Mouse (Mus musculus): Measurements from ENCODE around the gene Ptch1. TPM values are rescaled to one million over a fixed set of nuclear protein-coding genes. Genes with fewer than 3 reads are reported as not detected.

The Ptch1 gene
- total and polyA plus RNA-seq, 3 experiments: 11.9 to 56.7 (median 40.8) TPM

- H3K4me1 ChIP-seq (ENCODE audit: insufficient read depth, low read depth, low read length): no peaks in the 10 kb centered on the region; the same call in 1 of the 2 replicates
- no peak for ATAC-seq (ENCODE audit: extremely low read depth, insufficient number of reproducible peaks, low FRiP score, poor library complexity, severe bottlenecking)
These were observed 30.5 kb downstream of the Ptch1 start for GRCm38 (mm10) chr13:63542796-63543384.

GRCm38 (mm10) chr13:63541510-63541909, 31.9 kb downstream of the Ptch1 start:
- Histone ChIP-seq H3K27me3 (ENCODE audit: insufficient read depth, low read length) (no peaks in the 10 kb centered on the region), H3K36me3 (replicated peaks) (peaks cover 95% of the 10 kb centered on the region), H3K4me1 (ENCODE audit: insufficient read depth, low read depth, low read length) (no peaks in the 10 kb centered on the region; the same call in 1 of the 2 replicates), H3K9me3 (replicated peaks) (no peaks in the 10 kb centered on the region), H3K4me3 (ENCODE audit: low read depth, low read length) (no peak overlapping the region)
- ATAC-seq (ENCODE audit: extremely low read depth, insufficient number of reproducible peaks, low FRiP score, poor library complexity, severe bottlenecking) (no peak), DNase-seq (ENCODE audit: low spot score) (no peak)
- no peak for TF ChIP-seq GATA1 (IDR thresholded peaks at IDR 0.05; ENCODE audit: borderline replicate concordance, low read length)
- TF ChIP-seq GATA2 (IDR thresholded peaks at IDR 0.05; ENCODE audit: borderline replicate concordance, low read depth, low read length): no peak
- TF ChIP-seq POLR2AphosphoS5 (IDR thresholded peaks at IDR 0.05; ENCODE audit: insufficient replicate concordance, low read depth, low read length): no peak
- no peak for TF ChIP-seq TAL1 (conservative IDR thresholded peaks at IDR 0.05; ENCODE audit: low read depth, low read length)
- TF ChIP-seq CTCF (IDR thresholded peaks at IDR 0.05; ENCODE audit: low read depth, low read length): no peak

More at GRCm38 (mm10) chr13:63542796-63543384, 30.5 kb downstream of the Ptch1 start:
- TF ChIP-seq GATA2 (IDR thresholded peaks at IDR 0.05; ENCODE audit: borderline replicate concordance, low read depth, low read length): no peak
- TF ChIP-seq TAL1 (conservative IDR thresholded peaks at IDR 0.05; ENCODE audit: low read depth, low read length): no peak
- no peak for TF ChIP-seq CTCF (IDR thresholded peaks at IDR 0.05; ENCODE audit: low read depth, low read length)
- no peak for TF ChIP-seq POLR2AphosphoS5 (IDR thresholded peaks at IDR 0.05; ENCODE audit: insufficient replicate concordance, low read depth, low read length)
- no peak for TF ChIP-seq GATA1 (IDR thresholded peaks at IDR 0.05; ENCODE audit: borderline replicate concordance, low read length)
- H3K9me3 ChIP-seq (replicated peaks): no peaks in the 10 kb centered on the region
- H3K27me3 ChIP-seq (ENCODE audit: insufficient read depth, low read length): no peaks in the 10 kb centered on the region
- no peak for DNase-seq (ENCODE audit: low spot score)
- no peak overlapping the region for H3K4me3 ChIP-seq (ENCODE audit: low read depth, low read length)
- H3K36me3 ChIP-seq (replicated peaks): peaks cover 94% of the 10 kb centered on the region

- H3K36me3 ChIP-seq (replicated peaks): peaks cover 97% of the 10 kb centered on the region
- DNase-seq (ENCODE audit: low spot score): no peak
- TF ChIP-seq GATA2 (IDR thresholded peaks at IDR 0.05; ENCODE audit: borderline replicate concordance, low read depth, low read length): no peak
- no peak for TF ChIP-seq POLR2AphosphoS5 (IDR thresholded peaks at IDR 0.05; ENCODE audit: insufficient replicate concordance, low read depth, low read length)
- no peak for TF ChIP-seq GATA1 (IDR thresholded peaks at IDR 0.05; ENCODE audit: borderline replicate concordance, low read length)
- TF ChIP-seq CTCF (IDR thresholded peaks at IDR 0.05; ENCODE audit: low read depth, low read length): no peak
- no peak for TF ChIP-seq TAL1 (conservative IDR thresholded peaks at IDR 0.05; ENCODE audit: low read depth, low read length)
- no peak for ATAC-seq (ENCODE audit: extremely low read depth, insufficient number of reproducible peaks, low FRiP score, poor library complexity, severe bottlenecking)
- no peaks in the 10 kb centered on the region for H3K9me3 ChIP-seq (replicated peaks)
- H3K4me3 ChIP-seq (ENCODE audit: low read depth, low read length): no peak overlapping the region
- no peaks in the 10 kb centered on the region; the same call in 1 of the 2 replicates for H3K4me1 ChIP-seq (ENCODE audit: insufficient read depth, low read depth, low read length)
- H3K27me3 ChIP-seq (ENCODE audit: insufficient read depth, low read length): no peaks in the 10 kb centered on the region
These were observed 32.8 kb downstream of the Ptch1 start for GRCm38 (mm10) chr13:63540584-63540983.

- Histone ChIP-seq H3K4me1 (ENCODE audit: insufficient read depth, low read depth, low read length) (peaks cover 5% of the 10 kb centered on the region), H3K36me3 (replicated peaks) (peaks cover 99% of the 10 kb centered on the region), H3K9me3 (replicated peaks) (no peaks in the 10 kb centered on the region), H3K27me3 (ENCODE audit: insufficient read depth, low read length) (no peaks in the 10 kb centered on the region), H3K4me3 (ENCODE audit: low read depth, low read length) (no peak overlapping the region)
- DNase-seq (ENCODE audit: low spot score) (no peak), ATAC-seq (ENCODE audit: extremely low read depth, insufficient number of reproducible peaks, low FRiP score, poor library complexity, severe bottlenecking) (no peak)
- TF ChIP-seq TAL1 (conservative IDR thresholded peaks at IDR 0.05; ENCODE audit: low read depth, low read length) (no peak), POLR2AphosphoS5 (IDR thresholded peaks at IDR 0.05; ENCODE audit: insufficient replicate concordance, low read depth, low read length) (no peak), CTCF (IDR thresholded peaks at IDR 0.05; ENCODE audit: low read depth, low read length) (no peak), GATA2 (IDR thresholded peaks at IDR 0.05; ENCODE audit: borderline replicate concordance, low read depth, low read length) (no peak), GATA1 (IDR thresholded peaks at IDR 0.05; ENCODE audit: borderline replicate concordance, low read length) (no peak)
These were observed 38.4 kb downstream of the Ptch1 start for GRCm38 (mm10) chr13:63534981-63535380.

GRCm38 (mm10) chr13:63530857-63531256, 42.5 kb downstream of the Ptch1 start:
- no peak for TF ChIP-seq TAL1 (conservative IDR thresholded peaks at IDR 0.05; ENCODE audit: low read depth, low read length)
- TF ChIP-seq GATA1 (IDR thresholded peaks at IDR 0.05; ENCODE audit: borderline replicate concordance, low read length): no peak
- no peak for TF ChIP-seq CTCF (IDR thresholded peaks at IDR 0.05; ENCODE audit: low read depth, low read length)
- TF ChIP-seq POLR2AphosphoS5 (IDR thresholded peaks at IDR 0.05; ENCODE audit: insufficient replicate concordance, low read depth, low read length): no peak
- no peak for TF ChIP-seq GATA2 (IDR thresholded peaks at IDR 0.05; ENCODE audit: borderline replicate concordance, low read depth, low read length)
- no peak for ATAC-seq (ENCODE audit: extremely low read depth, insufficient number of reproducible peaks, low FRiP score, poor library complexity, severe bottlenecking)
- peaks cover 99% of the 10 kb centered on the region for H3K36me3 ChIP-seq (replicated peaks)
- H3K4me1 ChIP-seq (ENCODE audit: insufficient read depth, low read depth, low read length): peaks cover 31% of the 10 kb centered on the region
- no peaks in the 10 kb centered on the region for H3K27me3 ChIP-seq (ENCODE audit: insufficient read depth, low read length)
- no peak for DNase-seq (ENCODE audit: low spot score)
- no peak overlapping the region for H3K4me3 ChIP-seq (ENCODE audit: low read depth, low read length)
- H3K9me3 ChIP-seq (replicated peaks): no peaks in the 10 kb centered on the region

GRCm38 (mm10) chr13:63530371-63530764, 43.0 kb downstream of the Ptch1 start:
- ATAC-seq (ENCODE audit: extremely low read depth, insufficient number of reproducible peaks, low FRiP score, poor library complexity, severe bottlenecking): no peak
- no peak overlapping the region for H3K4me3 ChIP-seq (ENCODE audit: low read depth, low read length)
- H3K36me3 ChIP-seq (replicated peaks): peaks cover 99% of the 10 kb centered on the region
- no peak for DNase-seq (ENCODE audit: low spot score)
- TF ChIP-seq GATA2 (IDR thresholded peaks at IDR 0.05; ENCODE audit: borderline replicate concordance, low read depth, low read length): no peak
- no peak for TF ChIP-seq POLR2AphosphoS5 (IDR thresholded peaks at IDR 0.05; ENCODE audit: insufficient replicate concordance, low read depth, low read length)
- TF ChIP-seq GATA1 (IDR thresholded peaks at IDR 0.05; ENCODE audit: borderline replicate concordance, low read length): no peak
- no peak for TF ChIP-seq CTCF (IDR thresholded peaks at IDR 0.05; ENCODE audit: low read depth, low read length)
- no peak for TF ChIP-seq TAL1 (conservative IDR thresholded peaks at IDR 0.05; ENCODE audit: low read depth, low read length)
- no peaks in the 10 kb centered on the region for H3K27me3 ChIP-seq (ENCODE audit: insufficient read depth, low read length)
- H3K4me1 ChIP-seq (ENCODE audit: insufficient read depth, low read depth, low read length): peaks cover 31% of the 10 kb centered on the region
- no peaks in the 10 kb centered on the region for H3K9me3 ChIP-seq (replicated peaks)

Data from G1E (cell line).